ENCODE assay signal across 8 mouse cellular contexts in genomic region chr11:113176183-113176582, GRCm38 (mm10).
DNase-seq lines count a peak whose midpoint lies in the region; TF ChIP-seq lines count a peak whose summit lies in the region.
"Had no signal": no experiment of that assay in that cellular context is flagged by ENCODE, and none has a peak within 500 bp of the region (broad histone marks: within the 10 kb centered on the region; RNA-seq: fewer than 3 reads in every experiment).

No protein-coding gene starts in this region.

- H3K27ac ChIP-seq in cortical plate, adult 2 months (ENCODE audit: insufficient read depth, low read length), result no peak overlapping the region
- H3K27ac ChIP-seq: embryonic facial prominence, embryonic 15.5 days had no signal

- 0 out of 2 replicates have a peak, but pooled peaks cover 1% of the 10 kb centered on the region for H3K4me1 ChIP-seq in cortical plate, adult 2 months (ENCODE audit: control insufficient read depth, insufficient read depth, low read length)

- TF ChIP-seq POLR2A in cortical plate, adult 2 months (IDR thresholded peaks at IDR 0.05; ENCODE audit: extremely low read depth, insufficient read depth, low read length), result no peak

- no peak overlapping the region for H3K4me3 ChIP-seq in cortical plate, adult 2 months (ENCODE audit: insufficient read depth, low read length)
- H3K4me3 ChIP-seq: embryonic facial prominence, embryonic 15.5 days had no signal

- TF ChIP-seq CTCF in cortical plate, adult 2 months (IDR thresholded peaks at IDR 0.05; ENCODE audit: extremely low read depth, insufficient read depth, low read length), result peak; percentile 87

- peak; percentile 24 to 27 for DNase-seq in kidney, adult 8-10 months
- no peak for DNase-seq in kidney, adult 11 months
- DNase-seq in CD4-positive, CD25-positive, alpha-beta regulatory T cell, adult 2 months (ENCODE audit: low read depth, low spot score), result peak; percentile 88
- DNase-seq in R1 (ENCODE audit: low read depth, low spot score), result peak; percentile 61
- DNase-seq in kidney, postnatal 36 days, result peak; percentile 20 to 73
- peak; percentile 49 for DNase-seq in right cerebral cortex, postnatal 25 days
